Comparison of ENCODE assay signal across 15 mouse cellular contexts in genomic region chr16:33653116-33653515, GRCm38 (mm10).
"Had no signal": no experiment of that assay in that cellular context is flagged by ENCODE, and none has a peak within 500 bp of the region (broad histone marks: within the 10 kb centered on the region; RNA-seq: fewer than 3 reads in every experiment).

No protein-coding gene starts in this region.

- H3K27ac ChIP-seq: neural tube, embryonic 15.5 days; stomach, embryonic 15.5 days; stomach, postnatal 0 days had no signal

- DNase-seq: retina, postnatal 1 day; right cerebral cortex, adult 18-20 months; right cerebral cortex, postnatal 14 days; right cerebral cortex, postnatal 25 days; right cerebral cortex, postnatal 4 days; spleen, adult 18-20 months; thymus, adult 18-20 months; thymus, adult 2 months; thymus, postnatal 14 days; thymus, postnatal 25 days; thymus, postnatal 36 days; thymus, postnatal 4 days had no signal

- H3K36me3 ChIP-seq: neural tube, embryonic 15.5 days; stomach, embryonic 15.5 days had no signal

- H3K4me3 ChIP-seq: neural tube, embryonic 15.5 days; stomach, embryonic 15.5 days had no signal

- H3K9ac ChIP-seq: neural tube, embryonic 15.5 days; stomach, embryonic 15.5 days had no signal

- H3K4me2 ChIP-seq: neural tube, embryonic 15.5 days; stomach, embryonic 15.5 days had no signal

- H3K27me3 ChIP-seq: neural tube, embryonic 15.5 days; stomach, embryonic 15.5 days had no signal

- H3K4me1 ChIP-seq: neural tube, embryonic 15.5 days; stomach, embryonic 15.5 days had no signal

- H3K9me3 ChIP-seq: stomach, embryonic 15.5 days had no signal
